Mouse (Mus musculus) WW6 (cell line): ENCODE results near the gene Sgpl1.

Experiments
- DNase-seq: peaks from one replicate; pipeline ENCODE4 v3.0.0-alpha.2; 2013; ENCODE audit warnings: low read depth, low spot score

The Sgpl1 gene

DNA sequence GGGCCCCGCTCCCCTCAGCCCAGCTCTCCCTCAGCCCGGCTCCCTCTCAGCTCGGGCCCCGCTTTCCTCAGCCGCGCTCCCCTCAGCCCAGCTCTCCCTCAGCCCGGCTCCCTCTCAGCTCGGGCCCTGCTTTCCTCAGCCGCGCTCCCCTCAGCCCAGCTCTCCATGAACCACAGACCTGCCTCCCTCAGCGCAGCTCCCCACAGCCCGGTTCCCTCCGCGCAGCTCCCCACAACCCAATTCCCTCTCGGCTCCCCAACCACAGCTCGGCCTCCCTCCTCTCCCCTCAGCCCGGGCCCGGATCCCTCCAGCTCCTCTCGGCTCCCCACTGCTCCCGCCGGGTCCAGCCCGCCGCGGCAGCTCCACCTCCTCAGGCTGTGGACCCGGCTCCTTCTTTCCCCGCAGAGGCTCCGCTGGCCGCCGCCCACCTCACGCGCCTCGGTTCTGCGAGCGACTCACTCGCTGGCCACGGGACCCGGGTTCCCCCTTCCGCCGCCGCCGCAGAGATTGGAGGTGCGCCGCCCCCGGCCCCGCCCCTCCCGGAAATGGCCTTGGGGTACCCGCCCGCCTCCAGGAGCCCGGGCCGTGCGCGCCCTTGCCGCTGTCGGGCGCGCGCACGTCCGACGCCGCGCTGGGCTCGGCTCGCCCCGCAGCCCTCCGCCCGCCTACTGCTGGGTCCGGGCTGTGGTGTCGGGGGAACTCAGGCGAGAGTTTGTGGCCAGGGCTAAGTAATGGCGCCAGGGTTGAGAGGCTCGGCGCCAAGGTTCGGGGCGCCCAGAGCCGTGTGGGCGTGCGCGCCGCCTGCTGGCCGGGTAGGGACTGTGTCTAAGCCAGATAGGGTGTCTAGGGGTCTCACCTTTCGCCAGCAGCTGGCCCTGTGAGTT is at the start of gene Sgpl1:
Gene Sgpl1, minus strand, starts transcription at position 547 of the 884 bp plus-strand sequence.
- peak; percentile 80 for DNase-seq

- DNase-seq: no peak
Measured at GRCm38 (mm10) chr10:61195718-61196291, 48.3 kb upstream of the Sgpl1 start.

GRCm38 (mm10) chr10:61195216-61195615 is 47.7 kb upstream of the Sgpl1 start:
- DNase-seq: no peak

DNA sequence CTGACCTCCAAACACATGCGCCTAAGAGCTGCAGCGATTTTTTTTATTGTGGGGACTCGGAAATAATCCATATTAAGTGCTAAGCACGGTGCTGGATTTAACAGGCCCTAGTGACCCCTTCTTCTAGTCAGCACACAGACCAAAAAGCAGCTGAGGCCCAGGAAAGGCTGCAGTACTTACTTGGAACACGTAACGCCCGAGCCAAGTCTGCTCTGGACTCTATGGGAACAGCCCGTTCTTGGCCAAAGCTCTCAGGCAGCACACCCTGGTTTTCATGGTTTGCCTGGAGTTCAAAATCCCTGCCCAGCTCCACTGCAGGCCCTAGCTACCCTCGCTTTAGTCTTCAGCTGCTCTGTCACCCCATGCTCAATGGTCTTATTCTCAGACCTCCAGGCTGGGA is 47.1 kb upstream of the Sgpl1 start:
- DNase-seq: no peak

- DNase-seq: no peak
Measured at GRCm38 (mm10) chr10:61188010-61188409, 40.5 kb upstream of the Sgpl1 start.

- no peak for DNase-seq
Measured at GRCm38 (mm10) chr10:61187001-61187400, 39.5 kb upstream of the Sgpl1 start.

GRCm38 (mm10) chr10:61179927-61180326 is 32.4 kb upstream of the Sgpl1 start:
- DNase-seq: no peak

GRCm38 (mm10) chr10:61178687-61179086 is 31.2 kb upstream of the Sgpl1 start:
- DNase-seq: no peak

DNA sequence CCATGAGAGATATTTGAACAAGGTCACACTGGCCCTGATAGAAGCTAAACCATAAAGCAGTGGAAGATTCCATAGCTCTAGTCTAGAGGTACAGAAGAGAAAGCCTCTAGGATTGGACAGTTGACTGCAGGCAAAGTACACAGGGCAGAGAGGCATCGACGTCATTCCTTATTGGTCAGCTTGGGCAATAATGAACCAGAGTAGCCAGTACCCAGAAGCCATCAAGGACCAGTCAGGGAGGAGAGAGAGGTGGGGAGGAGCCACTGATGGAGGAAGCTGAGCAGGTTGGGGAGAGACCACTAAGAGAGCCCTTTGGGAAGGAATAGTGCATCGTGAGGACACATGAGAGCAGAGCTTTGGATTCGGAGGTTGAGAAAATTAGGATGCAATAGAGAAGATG is 30.2 kb upstream of the Sgpl1 start:
- no peak for DNase-seq

GRCm38 (mm10) chr10:61176221-61176790 is 28.8 kb upstream of the Sgpl1 start:
- DNase-seq: no peak

DNA sequence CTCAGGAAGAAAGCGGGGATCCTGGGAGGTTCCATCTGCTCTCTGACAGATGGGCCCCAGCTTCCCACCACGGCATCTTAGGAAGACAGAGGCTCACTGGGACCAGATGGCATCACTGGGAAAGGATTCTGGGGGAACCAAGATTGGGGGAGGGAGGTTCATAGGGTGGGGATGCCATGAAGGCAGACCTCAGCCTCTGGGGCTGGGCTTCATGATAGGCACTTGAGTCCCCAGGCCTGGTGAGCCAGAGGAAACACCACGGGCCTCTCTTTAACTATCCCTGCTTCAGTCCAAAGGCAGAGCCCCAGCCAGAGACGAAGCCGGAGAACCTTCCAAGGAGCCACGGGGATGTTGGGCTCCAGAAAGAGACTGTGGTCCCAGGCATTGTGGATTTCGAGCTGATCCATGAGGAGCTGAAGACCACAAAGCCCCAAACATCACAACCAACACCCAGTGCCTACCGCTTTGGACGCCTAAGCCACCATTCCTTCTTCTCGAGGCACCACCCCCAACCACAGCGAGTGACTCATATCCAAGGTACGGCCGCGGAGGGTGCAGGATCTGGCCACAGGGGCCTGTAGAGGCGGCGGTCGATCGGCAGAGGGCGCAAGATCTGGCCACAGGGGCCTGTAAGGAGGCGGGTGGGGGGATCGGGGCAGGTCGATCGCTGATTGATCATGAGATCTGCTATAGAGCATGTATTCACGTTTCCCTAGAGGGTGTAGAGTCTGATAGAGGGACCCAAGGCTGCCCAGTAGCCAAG is 28.1 kb upstream of the Sgpl1 start:
- DNase-seq: peak; percentile 43

GRCm38 (mm10) chr10:61174711-61175441 is 27.4 kb upstream of the Sgpl1 start:
- no peak for DNase-seq

GRCm38 (mm10) chr10:61172496-61172895 is 25.0 kb upstream of the Sgpl1 start:
- DNase-seq: no peak

DNA sequence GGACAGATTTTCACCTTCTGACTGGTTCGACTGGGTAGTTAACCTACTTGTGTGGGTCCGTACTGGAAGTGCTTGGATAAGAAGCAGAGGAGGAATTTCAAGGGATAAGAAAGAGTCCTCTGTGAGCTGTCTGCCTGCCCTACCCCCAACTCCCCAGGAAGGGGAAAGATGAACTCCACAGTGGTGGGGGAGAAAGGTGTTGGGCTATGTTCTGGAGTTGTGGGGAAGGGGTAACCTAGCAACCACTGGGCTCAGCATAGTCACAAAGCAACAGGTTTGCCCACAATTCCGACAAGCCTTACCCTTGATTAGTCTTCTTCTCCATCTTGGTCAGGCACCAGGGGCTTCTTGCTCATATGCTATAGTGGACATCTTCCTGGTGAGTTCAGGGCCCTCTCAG is 24.2 kb upstream of the Sgpl1 start, which contains the start of gene Tbata:
Gene Tbata, plus strand, starts transcription at position 301 of the 400 bp plus-strand sequence.
- no peak for DNase-seq

DNA sequence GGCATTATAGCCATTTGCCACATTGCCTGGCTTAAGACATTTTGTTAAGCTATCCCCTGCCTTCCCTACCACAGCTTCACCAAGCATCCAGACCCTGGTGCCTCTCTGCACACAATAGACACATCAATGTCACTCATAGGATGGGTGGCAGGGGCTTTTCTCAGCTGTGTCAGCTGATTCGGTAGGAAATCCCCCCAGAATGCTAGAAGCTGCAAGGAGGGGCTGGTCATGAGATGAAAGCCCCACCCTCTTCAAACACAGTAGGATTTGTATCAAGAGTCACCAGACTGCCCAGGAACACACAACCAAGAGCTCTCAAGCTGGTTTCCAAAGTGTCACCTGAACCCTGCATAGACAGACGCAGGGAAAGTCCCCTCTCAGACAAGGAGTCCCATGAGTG is 20.9 kb upstream of the Sgpl1 start:
- no peak for DNase-seq

- DNase-seq: no peak
Measured at GRCm38 (mm10) chr10:61167333-61168096, 20.0 kb upstream of the Sgpl1 start.

- no peak for DNase-seq
Measured at GRCm38 (mm10) chr10:61162366-61162765, 14.9 kb upstream of the Sgpl1 start.

GRCm38 (mm10) chr10:61160671-61161070 is 13.2 kb upstream of the Sgpl1 start:
- no peak for DNase-seq

GRCm38 (mm10) chr10:61160089-61160488 is 12.6 kb upstream of the Sgpl1 start:
- no peak for DNase-seq

DNA sequence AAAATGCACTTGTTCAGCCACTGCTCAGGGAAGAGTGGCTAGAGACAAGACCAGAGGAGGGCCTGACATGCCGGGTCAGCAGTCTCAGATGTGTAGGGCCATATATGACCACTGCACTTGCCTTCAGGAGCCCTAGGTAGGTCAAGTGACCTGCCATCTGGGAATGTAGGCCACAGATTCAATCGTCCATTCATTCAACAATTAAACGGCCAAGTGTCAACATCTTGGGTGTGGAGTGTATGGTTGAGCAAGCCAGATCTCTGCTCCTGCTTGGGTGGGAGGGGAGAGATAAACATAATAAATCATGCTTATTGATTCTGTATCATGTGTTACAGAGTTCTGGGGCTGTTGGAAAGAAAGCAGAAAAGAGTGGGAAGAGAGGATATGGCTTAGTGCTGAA is 11.1 kb upstream of the Sgpl1 start:
- no peak for DNase-seq

DNA sequence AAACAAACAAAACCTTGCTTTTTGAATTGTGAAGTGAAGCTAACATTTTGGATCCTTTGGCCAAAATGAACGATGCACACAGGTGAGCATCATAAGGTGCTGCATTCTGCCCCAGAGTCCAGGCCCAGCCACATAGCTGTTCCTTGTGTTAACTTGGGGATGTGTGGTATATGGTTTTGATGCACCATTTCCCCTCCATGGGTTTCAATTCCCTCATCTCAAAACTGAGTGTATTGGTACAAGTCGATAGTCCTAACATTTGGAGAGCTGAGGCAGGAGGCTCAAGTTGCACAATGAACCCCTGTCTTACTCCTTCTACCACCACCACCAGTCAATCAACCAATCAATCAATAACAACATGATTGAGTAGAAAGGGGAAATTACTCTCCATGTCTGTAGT is 8.9 kb upstream of the Sgpl1 start:
- DNase-seq: no peak
